Mouse (Mus musculus): ENCODE data around the gene Nabp2.

- TF ChIP-seq GATA1 (IDR thresholded peaks at IDR 0.05; ENCODE audit: low read length) = no peak
- TF ChIP-seq TAL1 (IDR thresholded peaks at IDR 0.05; ENCODE audit: low read length) = no peak
Measured at GRCm38 (mm10) chr10:128433417-128433816, 22.1 kb upstream of the Nabp2 start.

All from erythroblast, embryonic 14.5 days (primary cell).